Mouse (Mus musculus): ENCODE measurements around the gene Skap1.

DNA sequence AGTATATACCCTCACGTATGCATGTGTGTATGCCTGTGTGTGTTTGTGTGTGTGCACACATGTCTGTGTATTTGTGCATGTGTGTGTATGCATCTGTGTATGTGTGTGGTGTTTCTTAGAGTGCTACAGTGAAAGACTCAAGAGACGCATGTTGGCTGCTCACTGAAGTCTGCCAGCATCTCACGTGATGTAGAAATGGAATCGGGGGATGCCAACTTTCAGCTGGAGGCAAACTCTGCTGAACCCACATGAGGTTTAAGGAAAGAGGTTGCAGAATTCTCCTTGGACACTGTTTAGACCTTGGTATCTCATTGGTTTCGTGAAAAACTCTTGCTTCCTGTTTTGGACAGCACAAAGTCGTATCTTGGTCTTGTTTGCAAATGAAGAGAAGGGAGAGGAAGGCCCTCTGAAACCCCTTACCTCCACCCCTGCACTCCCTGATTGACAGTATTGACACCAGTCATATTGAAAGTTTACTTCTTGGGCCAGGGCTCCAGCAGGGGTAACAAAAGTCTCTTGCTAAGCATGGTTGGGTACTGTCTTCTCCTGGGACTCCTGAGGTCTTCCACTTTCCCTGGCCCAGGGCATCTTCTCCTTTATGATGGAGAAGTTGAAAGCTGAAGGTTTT is 8.6 kb upstream of the Skap1 start:
- TF ChIP-seq CTCF (IDR thresholded peaks at IDR 0.05) (no peak), POLR2A (IDR thresholded peaks at IDR 0.05; ENCODE audit: insufficient read depth, low read depth, low read length) (no peak), EP300 (IDR thresholded peaks at IDR 0.05; ENCODE audit: insufficient read depth, low read depth, low read length) (no peak)
